Mouse (Mus musculus): ENCODE results near the gene Ube2q2.
"Not testable (repeated sequence)": the region's sequence is repeated elsewhere in the genome, so short reads cannot be mapped to it uniquely, and the experiment has no call there.

Ube2q2 gene

GRCm38 (mm10) chr9:55148854-55149498 lies at the start of gene Ube2q2:
Gene Ube2q2, plus strand, starts transcription at chr9:55148854.
- peak; percentile 87 for DNase-seq (ENCODE audit: extremely low spot score, low spot score)

GRCm38 (mm10) chr9:55101117-55101516 lies 47.5 kb upstream of the Ube2q2 start:
- DNase-seq (ENCODE audit: extremely low spot score, low spot score), result no peak

- DNase-seq (ENCODE audit: extremely low spot score, low spot score), result no peak
Observed at GRCm38 (mm10) chr9:55102186-55102835, 46.3 kb upstream of the Ube2q2 start.

DNA sequence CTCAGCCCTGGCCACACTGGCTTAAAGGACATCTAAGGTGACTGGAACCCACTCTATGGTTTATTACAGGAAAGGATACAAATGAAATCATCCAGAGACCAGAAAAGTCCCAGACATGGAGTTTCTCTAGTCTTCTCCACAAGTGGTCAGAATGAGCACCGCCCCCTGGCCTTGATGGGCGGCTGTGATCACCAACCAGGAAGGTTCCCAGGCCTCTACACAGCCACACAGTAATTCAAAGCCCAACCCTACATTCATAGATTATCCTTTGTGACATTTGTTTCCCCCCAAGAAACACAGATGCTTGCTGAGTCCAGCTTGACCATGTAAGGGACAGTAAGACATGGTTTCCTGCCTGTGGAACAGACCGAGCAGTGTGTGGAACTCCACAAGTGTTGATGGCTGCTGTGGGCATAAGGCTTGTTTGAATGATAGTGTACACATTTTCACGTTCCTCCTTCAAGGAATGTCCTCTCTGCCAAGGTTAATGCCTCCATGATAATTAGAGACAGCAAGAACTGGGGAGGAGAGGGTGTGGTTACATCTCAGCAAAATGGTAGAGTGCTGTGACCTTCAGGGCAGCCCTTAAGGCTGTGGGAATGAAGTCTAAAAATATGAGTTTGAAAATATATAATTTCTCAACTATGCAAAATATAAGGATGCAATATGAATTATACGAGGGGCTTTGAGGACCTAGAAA lies 45.6 kb upstream of the Ube2q2 start:
- DNase-seq (ENCODE audit: extremely low spot score, low spot score), result no peak

GRCm38 (mm10) chr9:55110059-55110834 lies 38.4 kb upstream of the Ube2q2 start:
- DNase-seq (ENCODE audit: extremely low spot score, low spot score), result peak; percentile 87

- DNase-seq (ENCODE audit: extremely low spot score, low spot score), result not testable (repeated sequence)
Observed at GRCm38 (mm10) chr9:55110835-55111217, 37.8 kb upstream of the Ube2q2 start.

DNA sequence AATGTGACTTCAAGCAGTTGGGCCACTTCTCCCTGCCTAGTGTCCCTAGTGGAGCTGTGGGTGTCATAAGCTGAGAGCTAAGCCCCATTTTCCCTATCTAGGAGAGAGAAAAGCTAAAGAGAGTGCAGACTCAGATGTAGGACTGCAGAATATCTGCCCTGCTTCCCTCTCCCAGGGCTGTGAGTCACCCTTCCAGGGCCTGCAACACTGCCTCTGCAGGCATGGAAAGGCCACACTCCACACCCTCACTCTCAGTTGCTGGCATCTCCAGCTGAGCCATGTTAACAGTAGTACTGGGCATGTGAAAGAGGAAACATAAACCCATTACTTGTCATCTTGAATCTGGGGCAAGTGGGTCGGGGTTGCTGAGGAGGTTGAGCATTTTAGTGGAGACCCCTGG lies 33.9 kb upstream of the Ube2q2 start:
- no peak for DNase-seq (ENCODE audit: extremely low spot score, low spot score)

GRCm38 (mm10) chr9:55117293-55118055 lies 31.2 kb upstream of the Ube2q2 start:
- no peak for DNase-seq (ENCODE audit: extremely low spot score, low spot score)

GRCm38 (mm10) chr9:55122586-55122985 lies 26.1 kb upstream of the Ube2q2 start:
- DNase-seq (ENCODE audit: extremely low spot score, low spot score), result no peak

DNA sequence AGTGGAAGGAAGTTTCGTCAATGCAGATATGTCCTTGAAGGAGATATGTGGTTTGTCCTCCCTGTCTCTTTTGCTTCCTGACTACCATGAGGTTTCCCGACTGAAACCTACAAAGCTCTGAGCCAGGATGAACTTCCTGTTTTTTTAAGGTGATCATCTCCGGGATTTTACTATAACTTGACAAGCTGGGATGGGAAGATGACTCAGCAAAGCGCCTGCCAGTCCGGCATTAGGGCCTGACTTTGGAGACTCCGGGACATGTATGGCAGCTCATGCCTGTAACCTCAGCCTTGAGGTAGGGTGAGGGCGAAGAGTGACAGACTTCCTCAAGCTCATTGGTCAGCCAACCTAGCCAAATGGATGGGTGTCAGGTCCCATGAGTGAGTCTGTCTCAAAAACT lies 22.9 kb upstream of the Ube2q2 start:
- no peak for DNase-seq (ENCODE audit: extremely low spot score, low spot score)

GRCm38 (mm10) chr9:55126295-55126694 lies 22.4 kb upstream of the Ube2q2 start:
- no peak for DNase-seq (ENCODE audit: extremely low spot score, low spot score)

DNA sequence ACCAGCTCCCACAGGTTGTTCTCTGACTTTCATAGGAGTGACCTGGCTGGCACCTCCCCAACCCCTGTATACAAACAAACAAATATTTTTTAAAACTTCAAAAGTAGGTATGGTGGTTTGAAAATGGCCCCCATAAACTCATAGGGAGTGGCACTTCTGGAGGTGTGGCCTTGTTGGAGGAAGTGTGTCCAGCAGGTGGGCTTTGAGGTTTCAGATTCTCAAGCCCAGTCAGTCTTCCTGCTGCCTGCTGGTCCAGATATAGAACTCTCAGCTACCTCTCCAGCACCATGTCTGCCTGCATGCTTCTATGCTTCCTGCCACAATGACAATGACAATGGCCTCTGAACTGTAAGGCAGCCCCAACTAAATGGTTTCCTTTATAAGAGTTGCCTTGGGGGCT lies 16.8 kb upstream of the Ube2q2 start:
- no peak for DNase-seq (ENCODE audit: extremely low spot score, low spot score)

GRCm38 (mm10) chr9:55136576-55136975 lies 12.1 kb upstream of the Ube2q2 start:
- DNase-seq (ENCODE audit: extremely low spot score, low spot score), result no peak

GRCm38 (mm10) chr9:55137112-55137511 lies 11.5 kb upstream of the Ube2q2 start:
- no peak for DNase-seq (ENCODE audit: extremely low spot score, low spot score)

GRCm38 (mm10) chr9:55139958-55140357 lies 8.7 kb upstream of the Ube2q2 start:
- no peak for DNase-seq (ENCODE audit: extremely low spot score, low spot score)

- DNase-seq (ENCODE audit: extremely low spot score, low spot score), result peak; percentile 75
Observed at GRCm38 (mm10) chr9:55149499-55150278, 1.0 kb downstream of the Ube2q2 start.

DNA sequence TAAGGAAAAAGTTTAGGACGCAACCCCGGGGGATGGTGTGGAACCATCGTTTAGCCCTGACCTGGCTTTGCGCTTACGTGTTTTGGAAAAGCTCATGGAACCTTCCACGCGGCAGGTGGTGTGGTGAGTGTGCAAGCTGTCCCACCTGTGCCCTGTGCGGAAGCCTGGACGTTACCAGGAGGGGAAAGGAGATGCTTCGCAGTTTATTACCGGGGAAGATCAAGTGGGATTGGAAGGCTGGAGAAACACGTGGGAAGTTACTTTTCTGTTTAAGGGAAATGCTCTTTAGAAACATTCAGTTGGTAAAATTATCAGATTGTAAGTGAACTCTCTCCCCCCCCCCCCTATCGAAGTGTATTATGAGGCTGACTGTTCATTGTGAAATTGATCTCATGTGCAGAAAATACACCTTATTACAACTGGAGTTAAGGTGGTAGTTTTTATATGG lies 1.6 kb downstream of the Ube2q2 start:
- no peak for DNase-seq (ENCODE audit: extremely low spot score, low spot score)

DNA sequence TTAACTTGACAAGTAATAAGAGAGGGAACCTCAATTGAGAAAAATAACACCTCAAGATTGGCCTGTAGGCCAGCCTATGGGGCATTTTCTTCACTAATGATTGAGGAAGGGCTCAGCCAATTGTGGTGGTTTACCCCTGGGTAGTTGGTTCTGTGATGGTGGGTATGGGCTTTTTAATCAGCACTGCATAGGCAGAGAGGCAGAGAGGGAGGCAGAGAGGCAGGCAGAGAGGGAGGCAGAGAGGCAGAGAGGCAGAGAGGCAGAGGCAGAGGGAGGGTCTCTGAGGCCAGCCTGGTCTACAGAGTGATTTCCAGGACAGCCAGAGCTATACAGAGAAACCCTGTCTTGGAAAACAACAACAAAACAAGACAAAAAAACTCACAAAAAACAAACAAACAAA lies 2.4 kb downstream of the Ube2q2 start:
- no peak for DNase-seq (ENCODE audit: extremely low spot score, low spot score)

DNA sequence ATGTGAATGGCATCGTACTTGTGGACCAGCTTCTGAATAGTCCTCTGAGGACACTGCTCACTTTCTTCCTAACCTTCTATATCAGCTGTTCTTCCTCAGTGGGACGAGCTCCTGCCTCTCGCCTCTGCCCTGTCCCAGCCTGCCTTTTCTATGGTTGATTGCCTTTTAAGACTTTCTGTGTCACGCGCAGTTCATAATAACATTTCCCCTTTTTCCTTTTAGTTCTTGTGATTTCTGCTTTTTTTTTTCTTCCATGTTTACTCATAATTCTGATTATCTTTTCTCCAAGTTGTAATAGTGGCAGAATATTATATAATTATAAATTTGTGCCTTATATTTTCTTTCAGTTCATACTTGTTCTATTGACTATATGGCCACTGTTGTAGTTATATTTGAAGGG lies 4.3 kb downstream of the Ube2q2 start:
- no peak for DNase-seq (ENCODE audit: extremely low spot score, low spot score)

Measured in neural tube, embryonic 10.5 days (tissue).